In genomic region chr11:69324749-69325148, GRCm38 (mm10) we compare ENCODE assay signal across 8 mouse cellular contexts. TPM values are rescaled to one million over a fixed set of nuclear protein-coding genes. Genes with fewer than 3 reads are reported as not detected.
DNase-seq lines count a peak whose midpoint lies in the region; ATAC-seq and TF ChIP-seq lines count a peak whose summit lies in the region.

No protein-coding gene starts in this region.

- H3K79me2 ChIP-seq in CH12.LX (replicated peaks; ENCODE audit: control insufficient read depth, extremely low read depth, insufficient read depth, poor library complexity, severe bottlenecking), result no peaks in the 10 kb centered on the region

- H3K4me2 ChIP-seq in CH12.LX (ENCODE audit: insufficient read depth, low read depth, poor library complexity, severe bottlenecking), result peak overlapping the region; percentile 72
- peak overlapping the region; percentile 94 for H3K4me2 ChIP-seq in forebrain, embryonic 16.5 days (ENCODE audit: low read length)
- H3K4me2 ChIP-seq in liver, embryonic 15.5 days, result peak overlapping the region; percentile 92

- H3K4me1 ChIP-seq in CH12.LX (ENCODE audit: control insufficient read depth in 1 of 2, insufficient read depth in 2 of 2), result peaks cover 12 to 39% of the 10 kb centered on the region in 2 experiments
- peaks cover 46% of the 10 kb centered on the region for H3K4me1 ChIP-seq in forebrain, embryonic 16.5 days (replicated peaks; ENCODE audit: control insufficient read depth, insufficient read depth, low read length)
- peaks cover 50% of the 10 kb centered on the region for H3K4me1 ChIP-seq in liver, embryonic 15.5 days (replicated peaks)

- no peak for ATAC-seq in forebrain, embryonic 16.5 days
- no peak for ATAC-seq in liver, embryonic 15.5 days (ENCODE audit: insufficient read depth)

- intact Hi-C loops in gastrocnemius, adult 2 months (cut with DNase I), result loop anchor here (5.0 kb wide), 1 partner anchor 63 kb away; no protein-coding TSS in a partner anchor

- no peak for DNase-seq in gastrocnemius, adult 2 months
- no peak for DNase-seq in gastrocnemius, adult 18-20 months (ENCODE audit: low spot score)
- DNase-seq in CH12.LX (ENCODE audit: extremely low read depth) (no peak), MN1 (ENCODE audit: low spot score) (no peak)
- no peak for DNase-seq in retina, embryonic 14.5 days (ENCODE audit: low spot score)
- no peak for DNase-seq in layer of hippocampus, adult 8-10 months (ENCODE audit: low spot score in 2 of 2)

- no peak for TF ChIP-seq CTCF in gastrocnemius, adult 2 months (IDR thresholded peaks at IDR 0.05)
- TF ChIP-seq CTCF in CH12.LX (conservative IDR thresholded peaks at IDR 0.05 in 1 of 2, IDR thresholded peaks at IDR 0.05 in 1 of 2; ENCODE audit: low read depth in 2 of 2, low read length in 2 of 2), result no peak

- no peaks in the 10 kb centered on the region for H3K9me3 ChIP-seq in CH12.LX (replicated peaks; ENCODE audit: low read length)
- H3K9me3 ChIP-seq in forebrain, embryonic 16.5 days (ENCODE audit: control insufficient read depth, low read length), result no peaks in the 10 kb centered on the region
- H3K9me3 ChIP-seq in liver, embryonic 15.5 days (replicated peaks), result no peaks in the 10 kb centered on the region

- TF ChIP-seq RAD21 in CH12.LX (IDR thresholded peaks at IDR 0.05; ENCODE audit: low read depth, low read length), result no peak

- peak overlapping the region; percentile 87 for H3K4me3 ChIP-seq in gastrocnemius, adult 2 months
- H3K4me3 ChIP-seq in CH12.LX (replicated peaks in 1 of 3; ENCODE audit: low read depth in 2 of 3, low read length in 2 of 3, poor library complexity in 1 of 3), result peak overlapping the region in 2 of 3 experiments; percentile 69 to 98
- H3K4me3 ChIP-seq in forebrain, embryonic 16.5 days (replicated peaks; ENCODE audit: low read length), result peak overlapping the region; percentile 50
- H3K4me3 ChIP-seq in liver, embryonic 15.5 days (replicated peaks), result peak overlapping the region; percentile 80

- WGBS in forebrain, embryonic 16.5 days, result 83% methylated on average over 6 of the region's 6 CpGs
- WGBS in liver, embryonic 15.5 days (ENCODE audit: insufficient replicate concordance), result 58% methylated on average over 6 of the region's 6 CpGs

- no peak for TF ChIP-seq POLR2A in CH12.LX (IDR thresholded peaks at IDR 0.05; ENCODE audit: low read depth, low read length)

- no peak for TF ChIP-seq EP300 in CH12.LX (IDR thresholded peaks at IDR 0.05; ENCODE audit: low read length)

- in situ Hi-C loops in CH12.LX (cut with MboI; ENCODE audit: low pct_ligation_motif_present, low pct_unique_long_range_greater_than_20kb, low sequenced_read_pairs), result no loop called here

- H3K27me3 ChIP-seq in CH12.LX (replicated peaks), result peaks cover 34% of the 10 kb centered on the region
- H3K27me3 ChIP-seq in forebrain, embryonic 16.5 days (replicated peaks; ENCODE audit: control insufficient read depth, insufficient read depth, low read length), result no peaks in the 10 kb centered on the region
- H3K27me3 ChIP-seq in liver, embryonic 15.5 days, result peaks cover 37% of the 10 kb centered on the region

- H3K27ac ChIP-seq in gastrocnemius, adult 2 months, result peak overlapping the region; percentile 94
- H3K27ac ChIP-seq in CH12.LX (ENCODE audit: insufficient read depth, low read depth), result no peak overlapping the region
- no peak overlapping the region for H3K27ac ChIP-seq in forebrain, embryonic 16.5 days (ENCODE audit: low read length)
- peak overlapping the region; percentile 51; the same call in 1 of the 2 replicates for H3K27ac ChIP-seq in liver, embryonic 15.5 days (replicated peaks)

- dilution Hi-C loops in CH12.LX (cut with MboI; ENCODE audit: extremely low pct_ligation_motif_present, extremely low pct_unique_long_range_greater_than_20kb, low sequenced_read_pairs), result no loop called here

- peak overlapping the region; percentile 72 for H3K9ac ChIP-seq in CH12.LX (ENCODE audit: insufficient read depth, low read depth)
- H3K9ac ChIP-seq in forebrain, embryonic 16.5 days (replicated peaks; ENCODE audit: low read depth, low read length), result no peak overlapping the region
- H3K9ac ChIP-seq in liver, embryonic 15.5 days, result peak overlapping the region; percentile 77

- peaks cover 1 to 20% of the 10 kb centered on the region in 2 experiments for H3K36me3 ChIP-seq in CH12.LX (replicated peaks in 1 of 2; ENCODE audit: control insufficient read depth in 1 of 2, insufficient read depth in 1 of 2, low read length in 1 of 2)
- H3K36me3 ChIP-seq in forebrain, embryonic 16.5 days (ENCODE audit: control insufficient read depth, insufficient read depth), result no peaks in the 10 kb centered on the region
- peaks cover 9% of the 10 kb centered on the region for H3K36me3 ChIP-seq in liver, embryonic 15.5 days (replicated peaks)

TF ChIP-seq in CH12.LX, 34 proteins besides CTCF, POLR2A, EP300 and RAD21:
- TF ChIP-seq TCF12 (IDR thresholded peaks at IDR 0.05; ENCODE audit: low read depth, low read length) (no peak), ETS1 (conservative IDR thresholded peaks at IDR 0.05; ENCODE audit: low read depth, low read length) (no peak), RCOR1 (conservative IDR thresholded peaks at IDR 0.05; ENCODE audit: low read depth, low read length) (no peak), MXI1 (IDR thresholded peaks at IDR 0.05; ENCODE audit: low read depth, low read length) (no peak), MEF2A (IDR thresholded peaks at IDR 0.05; ENCODE audit: borderline replicate concordance, low read depth, low read length) (no peak), TBP (conservative IDR thresholded peaks at IDR 0.05; ENCODE audit: low read depth, low read length) (no peak), SIN3A (IDR thresholded peaks at IDR 0.05; ENCODE audit: low read length) (no peak)

RNA-seq across cellular contexts. Expression of gene Trappc1, which starts 1.0 kb away (rescaled TPM):
- 10 to 100 TPM; 37.7 to 46.4 TPM for total RNA-seq in gastrocnemius, adult 2 months (2021)
- 10 to 100 TPM; 43.4 to 44.8 TPM for total RNA-seq in gastrocnemius, adult 18-20 months (2021)
- total RNA-seq in CH12.LX (2012; rRNA removed) (75.0 and 85.4 TPM in 2 replicates), CH12.LX (2014; rRNA removed) (102 TPM in 2 replicates)
- polyA plus RNA-seq in CH12.LX (2012; ENCODE audit: insufficient read length, low read depth), result 101 and 124 TPM in 2 replicates
- polyA plus RNA-seq in forebrain, embryonic 16.5 days (2015; fragmentation: Nextera tagmentation; extraction: Ambion mirVana), result 162 and 166 TPM in 2 replicates
- 74.8 and 77.7 TPM in 2 replicates for polyA plus RNA-seq in liver, embryonic 15.5 days (2015; fragmentation: Nextera tagmentation; extraction: Ambion mirVana)
- 10 to 100 TPM; 54.6 to 65.9 (median 56.3) TPM for total RNA-seq in layer of hippocampus, adult 8-10 months (2022)

RNA-seq across cellular contexts. Expression of gene Cntrob, which starts 1.2 kb away (rescaled TPM):
- total RNA-seq in gastrocnemius, adult 2 months (2021), result 1 to 10 TPM; 1.4 to 2.0 TPM
- total RNA-seq in gastrocnemius, adult 18-20 months (2021), result 1 to 10 TPM; 1.2 to 1.7 TPM
- total RNA-seq in CH12.LX (2012; rRNA removed), result 18.5 and 18.9 TPM in 2 replicates
- total RNA-seq in CH12.LX (2014; rRNA removed), result 16.4 and 22.0 TPM in 2 replicates
- 36.6 and 41.5 TPM in 2 replicates for polyA plus RNA-seq in CH12.LX (2012; ENCODE audit: insufficient read length, low read depth)
- 31.0 and 32.5 TPM in 2 replicates for polyA plus RNA-seq in forebrain, embryonic 16.5 days (2015; fragmentation: Nextera tagmentation; extraction: Ambion mirVana)
- polyA plus RNA-seq in liver, embryonic 15.5 days (2015; fragmentation: Nextera tagmentation; extraction: Ambion mirVana), result 7.0 and 8.3 TPM in 2 replicates
- total RNA-seq in layer of hippocampus, adult 8-10 months (2022), result 10 to 100 TPM; 12.4 to 17.2 (median 15.5) TPM

RNA-seq across cellular contexts. Expression of gene Kcnab3, which starts 1.3 kb away (rescaled TPM):
- not detected for total RNA-seq in gastrocnemius, adult 2 months (2021)
- total RNA-seq in gastrocnemius, adult 18-20 months (2021), result under 1 TPM in 1 of 2 experiments, not detected in 1; 0.09 TPM
- 0.67 and 1.1 TPM in 2 replicates for total RNA-seq in CH12.LX (2012; rRNA removed)
- 0.31 TPM in 1 of 2 replicates, not detected in the other for total RNA-seq in CH12.LX (2014; rRNA removed)
- 0.38 and 0.39 TPM in 2 replicates for polyA plus RNA-seq in CH12.LX (2012; ENCODE audit: insufficient read length, low read depth)
- 5.7 and 6.0 TPM in 2 replicates for polyA plus RNA-seq in forebrain, embryonic 16.5 days (2015; fragmentation: Nextera tagmentation; extraction: Ambion mirVana)
- 0.13 and 0.26 TPM in 2 replicates for polyA plus RNA-seq in liver, embryonic 15.5 days (2015; fragmentation: Nextera tagmentation; extraction: Ambion mirVana)
- 10 to 100 TPM; 26.9 to 33.1 (median 30.2) TPM for total RNA-seq in layer of hippocampus, adult 8-10 months (2022)

RNA-seq across cellular contexts. Expression of gene Rnf227, which starts 15.5 kb away (rescaled TPM):
- total RNA-seq in gastrocnemius, adult 2 months (2021), result not detected
- total RNA-seq in gastrocnemius, adult 18-20 months (2021), result under 1 TPM; 0.25 to 0.43 TPM
- total RNA-seq in CH12.LX (2012; rRNA removed) (0.30 and 0.34 TPM in 2 replicates), CH12.LX (2014; rRNA removed) (not detected in 2 replicates)
- polyA plus RNA-seq in CH12.LX (2012; ENCODE audit: insufficient read length, low read depth), result 0.21 TPM in 1 of 2 replicates, not detected in the other
- polyA plus RNA-seq in forebrain, embryonic 16.5 days (2015; fragmentation: Nextera tagmentation; extraction: Ambion mirVana), result 109 and 144 TPM in 2 replicates
- polyA plus RNA-seq in liver, embryonic 15.5 days (2015; fragmentation: Nextera tagmentation; extraction: Ambion mirVana), result 0.97 and 1.3 TPM in 2 replicates
- 100 to 1,000 TPM; 119 to 129 (median 121) TPM for total RNA-seq in layer of hippocampus, adult 8-10 months (2022)

RNA-seq across cellular contexts. Expression of gene Chd3, which starts 44.5 kb away (rescaled TPM):
- 1 to 10 TPM; 6.8 to 9.4 TPM for total RNA-seq in gastrocnemius, adult 2 months (2021)
- total RNA-seq in gastrocnemius, adult 18-20 months (2021), result 1 to 10 TPM; 5.7 to 7.9 TPM
- 66.4 and 69.6 TPM in 2 replicates for total RNA-seq in CH12.LX (2012; rRNA removed)
- total RNA-seq in CH12.LX (2014; rRNA removed), result 30.6 and 31.9 TPM in 2 replicates
- 87.1 and 92.0 TPM in 2 replicates for polyA plus RNA-seq in CH12.LX (2012; ENCODE audit: insufficient read length, low read depth)
- polyA plus RNA-seq in forebrain, embryonic 16.5 days (2015; fragmentation: Nextera tagmentation; extraction: Ambion mirVana), result 132 and 146 TPM in 2 replicates
- polyA plus RNA-seq in liver, embryonic 15.5 days (2015; fragmentation: Nextera tagmentation; extraction: Ambion mirVana), result 3.4 and 5.8 TPM in 2 replicates
- 100 to 1,000 TPM; 435 to 510 (median 495) TPM for total RNA-seq in layer of hippocampus, adult 8-10 months (2022)

Comparison
In these comparisons a context has a peak if more than half of its experiments do, and no peak if none do; other contexts are left out.
1. H3K27ac ChIP-seq: peak in gastrocnemius, adult 2 months (single experiment) and liver, embryonic 15.5 days (single experiment); none in CH12.LX (single experiment) and forebrain, embryonic 16.5 days (single experiment).
2. RNA of gene Cntrob, which starts 1.2 kb away (total RNA-seq): 16.4 to 22.0 TPM in CH12.LX and 12.4 to 17.2 TPM in layer of hippocampus, adult 8-10 months; 1.4 to 2.0 TPM in gastrocnemius, adult 2 months and 1.2 to 1.7 TPM in gastrocnemius, adult 18-20 months; every median in the first group is over 4 times any median in the second.
3. RNA of gene Kcnab3, which starts 1.3 kb away (total RNA-seq): 26.9 to 33.1 TPM in layer of hippocampus, adult 8-10 months; 0.31 to 1.1 TPM in CH12.LX, 0.09 TPM in gastrocnemius, adult 18-20 months and not detected in gastrocnemius, adult 2 months; every median in the first group is over 10 times any median in the second.
4. Peak in every context shown above with its lines, with median percentiles within 50 percentile points of each other: H3K4me3 ChIP-seq and H3K4me2 ChIP-seq.